Mouse (Mus musculus) adrenal gland, adult 18-20 months (tissue): Measurements from ENCODE around the gene Hist1h4b. TPM values are rescaled to one million over a fixed set of nuclear protein-coding genes. Genes with fewer than 3 reads are reported as not detected.

Source experiments
- DNase-seq, 2 experiments: peaks; one replicate each; pipeline ENCODE4 v3.0.0; 2021 to 2022; ENCODE audit warnings: low spot score in 2 of 2
- total RNA-seq, 2 experiments: library from RNA; stranded (reverse); gene quantifications; 1 replicate in 1 of 2; 2 replicates in 1 of 2; pipeline ENCODE4 v1.2.3; 2021

Hist1h4b gene
- total RNA-seq, 2 experiments from 2014 or later = 61.2 to 90.4 TPM

- DNase-seq = no peak
These were observed 16.9 kb upstream of the Hist1h4b start for GRCm38 (mm10) chr13:23739922-23740252.

- no peak for DNase-seq
These were observed 16.5 kb upstream of the Hist1h4b start for GRCm38 (mm10) chr13:23740256-23740840.

- DNase-seq = no peak
These were observed 15.9 kb upstream of the Hist1h4b start for GRCm38 (mm10) chr13:23740910-23741309.

GRCm38 (mm10) chr13:23742007-23742406 is 14.8 kb upstream of the Hist1h4b start:
- no peak for DNase-seq

GRCm38 (mm10) chr13:23743215-23743614 is 13.6 kb upstream of the Hist1h4b start:
- DNase-seq = no peak

GRCm38 (mm10) chr13:23743963-23744362 is 12.8 kb upstream of the Hist1h4b start:
- DNase-seq = no peak

GRCm38 (mm10) chr13:23744421-23745380 is 12.1 kb upstream of the Hist1h4b start:
- no peak for DNase-seq

GRCm38 (mm10) chr13:23745381-23746161 is 11.2 kb upstream of the Hist1h4b start, which contains the start of gene Hist1h3c:
Gene Hist1h3c, minus strand, starts transcription at chr13:23745602.
- DNase-seq = peak; percentile 76 to 79

GRCm38 (mm10) chr13:23746201-23747080 is 10.4 kb upstream of the Hist1h4b start, which contains the start of gene Hist1h2bb:
Gene Hist1h2bb, plus strand, starts transcription at chr13:23746734.
- DNase-seq = peak; percentile 55 to 65

- DNase-seq = no peak
These were observed 9.5 kb upstream of the Hist1h4b start for GRCm38 (mm10) chr13:23747081-23747891.

- no peak for DNase-seq
These were observed 8.9 kb upstream of the Hist1h4b start for GRCm38 (mm10) chr13:23747892-23748288.

- DNase-seq = no peak
These were observed 7.2 kb upstream of the Hist1h4b start for GRCm38 (mm10) chr13:23749563-23750121.

GRCm38 (mm10) chr13:23750839-23751477 is 5.9 kb upstream of the Hist1h4b start, which contains the start of gene Hist1h2ab:
Gene Hist1h2ab, plus strand, starts transcription at chr13:23751126.
- peak in 1 of 2 experiments; percentile 43 for DNase-seq

GRCm38 (mm10) chr13:23751478-23751956 is 5.3 kb upstream of the Hist1h4b start:
- DNase-seq = no peak

GRCm38 (mm10) chr13:23752067-23752741 is 4.6 kb upstream of the Hist1h4b start, which contains the start of gene Hist1h3b:
Gene Hist1h3b, plus strand, starts transcription at chr13:23752267.
- peak; percentile 72 to 77 for DNase-seq

- no peak for DNase-seq
These were observed 4.1 kb upstream of the Hist1h4b start for GRCm38 (mm10) chr13:23752742-23753172.

- DNase-seq = no peak
These were observed 3.3 kb upstream of the Hist1h4b start for GRCm38 (mm10) chr13:23753314-23754078.
